Mouse (Mus musculus) MEL (cell line): ENCODE data around the gene Rab30.

Experiments
- CTCF ChIP-seq, 3 experiments: IDR thresholded peaks in 2 of 3; conservative IDR thresholded peaks in 1 of 3; 2 replicates each; pipeline ENCODE4 v1.5.1; 2011 to 2012; ENCODE audit warnings: low read length in 3 of 3, low read depth in 2 of 3, mild to moderate bottlenecking in 2 of 3, improper control_type of control experiment in 1 of 3, inconsistent platforms in 1 of 3, mixed read lengths in 1 of 3, moderate library complexity in 1 of 3; ENCODE audit not compliant: control insufficient read depth in 1 of 3, insufficient read depth in 1 of 3, poor library complexity in 1 of 3, severe bottlenecking in 1 of 3
- MAX ChIP-seq: IDR thresholded peaks from 2 replicates; pipeline ENCODE4 v1.6.1; 2011; ENCODE audit warnings: low read length, improper control_type of control experiment
- MAZ ChIP-seq: IDR thresholded peaks from 2 replicates; pipeline ENCODE4 v1.6.1; 2012; ENCODE audit warnings: low read depth, mild to moderate bottlenecking, inconsistent platforms, low read length, improper control_type of control experiment
- MEF2A ChIP-seq: IDR thresholded peaks from 2 replicates; pipeline ENCODE4 v1.6.1; 2014; ENCODE audit warnings: low read depth, mild to moderate bottlenecking, inconsistent platforms, low read length, improper control_type of control experiment; ENCODE audit not compliant: poor library complexity, insufficient replicate concordance, severe bottlenecking; ENCODE audit errors: extremely low read depth
- NELFE ChIP-seq: IDR thresholded peaks from 2 replicates; pipeline ENCODE4 v1.6.1; 2011; ENCODE audit warnings: low read depth, low read length, improper control_type of control experiment
- POLR2A ChIP-seq, 2 experiments: IDR thresholded peaks; 2 replicates each; pipeline ENCODE4 v1.6.1; 2011 to 2012; ENCODE audit warnings: low read length in 2 of 2, mild to moderate bottlenecking in 2 of 2, control low read depth in 1 of 2, improper control_type of control experiment in 1 of 2, low read depth in 1 of 2, moderate library complexity in 1 of 2; ENCODE audit not compliant: control insufficient read depth in 1 of 2, insufficient read depth in 1 of 2, poor library complexity in 1 of 2
- TAL1 ChIP-seq: IDR thresholded peaks from 2 replicates; pipeline ENCODE4 v1.6.1; 2012; ENCODE audit warnings: mild to moderate bottlenecking, inconsistent platforms, low read length, moderate library complexity, mixed read lengths

- no peak for TF ChIP-seq MAZ
- TF ChIP-seq POLR2A (IDR thresholded peaks at IDR 0.05; ENCODE audit: control insufficient read depth in 1 of 2, insufficient read depth in 1 of 2, low read depth in 1 of 2, low read length in 2 of 2, poor library complexity in 1 of 2) = no peak
- no peak for TF ChIP-seq NELFE
- TF ChIP-seq MAX = no peak
- no peak for TF ChIP-seq MEF2A
- no peak for TF ChIP-seq CTCF (IDR thresholded peaks at IDR 0.05 in 2 of 3, conservative IDR thresholded peaks at IDR 0.05 in 1 of 3; ENCODE audit: control insufficient read depth in 1 of 3, insufficient read depth in 1 of 3, low read depth in 2 of 3, low read length in 3 of 3, poor library complexity in 1 of 3, severe bottlenecking in 1 of 3)
- no peak for TF ChIP-seq TAL1
These were observed 41.9 kb downstream of the Rab30 start for GRCm38 (mm10) chr7:92783166-92783806.
